Mouse (Mus musculus) intestine, postnatal 0 days (tissue): ENCODE measurements around the gene Ncmap. TPM values are rescaled to one million over a fixed set of nuclear protein-coding genes. Genes with fewer than 3 reads are reported as not detected.

Experiments used
- ATAC-seq: fragments of 200-750 bp; cut with Nextera tagmentation; 2 replicates; pipeline ENCODE4 v1.8.0; 2017; ENCODE audit warnings: mild to moderate bottlenecking, moderate TSS enrichment, moderate library complexity
- H3K27ac ChIP-seq: fragments of 300-500 bp; sonication (generic); 2 replicates; pipeline ENCODE4 v1.5.1; 2014; ENCODE audit warnings: mild to moderate bottlenecking, low read depth, low read length, moderate library complexity
- H3K27me3 ChIP-seq: fragments of 300-500 bp; sonication (generic); replicated peaks from 2 replicates; pipeline ENCODE4 v1.6.1; 2014; ENCODE audit warnings: low read length, mixed read lengths; ENCODE audit not compliant: control insufficient read depth, insufficient read depth
- H3K36me3 ChIP-seq: fragments of 300-500 bp; sonication (generic); 2 replicates; pipeline ENCODE4 v1.6.1; 2014; ENCODE audit warnings: mild to moderate bottlenecking, moderate library complexity; ENCODE audit not compliant: control insufficient read depth, insufficient read depth
- H3K4me1 ChIP-seq: fragments of 300-500 bp; sonication (generic); replicated peaks from 2 replicates; pipeline ENCODE4 v1.6.1; 2014; ENCODE audit warnings: antibody characterized with exemption, low read length, mixed read lengths; ENCODE audit not compliant: control insufficient read depth, insufficient read depth
- H3K4me2 ChIP-seq: fragments of 300-500 bp; sonication (generic); replicated peaks from 2 replicates; pipeline ENCODE4 v1.6.1; 2014; ENCODE audit warnings: low read depth, mild to moderate bottlenecking, moderate library complexity
- H3K4me3 ChIP-seq: fragments of 300-500 bp; sonication (generic); 2 replicates; pipeline ENCODE4 v1.5.1; 2014; ENCODE audit warnings: low read depth, low read length
- H3K9ac ChIP-seq: fragments of 300-500 bp; sonication (generic); 2 replicates; pipeline ENCODE4 v1.6.1; 2014; ENCODE audit warnings: mild to moderate bottlenecking, low read depth, low read length
- H3K9me3 ChIP-seq: fragments of 300-500 bp; sonication (generic); 2 replicates; pipeline ENCODE4 v1.6.1; 2016; ENCODE audit warnings: mixed run types; ENCODE audit not compliant: control insufficient read depth
- CTCF ChIP-seq: sonication (generic); IDR thresholded peaks from 2 replicates; pipeline ENCODE4 v1.5.1; 2016; ENCODE audit warnings: low read depth, mild to moderate bottlenecking, control low read depth, antibody characterized with exemption, moderate library complexity
- WGBS: fragments of 180-500 bp; shearing (Covaris S2); extraction: QIAGEN DNeasy Blood & Tissue Kit; methylation state at CpG from one replicate; pipeline ENCODE4 v1.1.7; 2014; 5-methylcytosine and 5-hydroxymethylcytosine counted together
- polyA plus RNA-seq: library from polyadenylated mRNA; unstranded; fragments of >200 nt; fragmentation: Nextera tagmentation; extraction: Ambion mirVana; gene quantifications from 2 replicates; pipeline ENCODE4 v1.2.1, GENCODE M21; 2015

Ncmap gene
- polyA plus RNA-seq, 1 experiment from 2014 or later, result 2.5 TPM

- no peaks in the 10 kb centered on the region for H3K36me3 ChIP-seq
- H3K4me3 ChIP-seq, result no peak overlapping the region
- WGBS, result 36% methylated on average over 4 of the region's 4 CpGs
- no peak for ATAC-seq
- H3K4me1 ChIP-seq, result no peaks in the 10 kb centered on the region; the same call in 1 of the 2 replicates
- TF ChIP-seq CTCF, result no peak
- H3K9me3 ChIP-seq, result 0 out of 2 replicates have a peak, but pooled peaks cover 2% of the 10 kb centered on the region
- no peak overlapping the region for H3K9ac ChIP-seq
- no peak overlapping the region for H3K4me2 ChIP-seq
- no peak overlapping the region for H3K27ac ChIP-seq
- H3K27me3 ChIP-seq, result 0 out of 2 replicates have a peak, but pooled peaks cover 9% of the 10 kb centered on the region
Observed at GRCm38 (mm10) chr4:135395375-135395774, 2.7 kb downstream of the Ncmap start.

GRCm38 (mm10) chr4:135394666-135395065, 3.4 kb downstream of the Ncmap start:
- WGBS, result 80% methylated on average over 7 of the region's 7 CpGs
- Histone ChIP-seq H3K9me3 (0 out of 2 replicates have a peak, but pooled peaks cover 2% of the 10 kb centered on the region), H3K4me3 (no peak overlapping the region), H3K4me1 (no peaks in the 10 kb centered on the region; the same call in 1 of the 2 replicates), H3K9ac (no peak overlapping the region), H3K4me2 (no peak overlapping the region), H3K36me3 (no peaks in the 10 kb centered on the region), H3K27me3 (0 out of 2 replicates have a peak, but pooled peaks cover 9% of the 10 kb centered on the region), H3K27ac (no peak overlapping the region)
- TF ChIP-seq CTCF, result no peak
- no peak for ATAC-seq

GRCm38 (mm10) chr4:135393381-135393780, 4.6 kb downstream of the Ncmap start:
- 75% methylated on average over 6 of the region's 6 CpGs for WGBS
- no peaks in the 10 kb centered on the region; the same call in 1 of the 2 replicates for H3K4me1 ChIP-seq

GRCm38 (mm10) chr4:135392801-135393200, 5.2 kb downstream of the Ncmap start:
- 89% methylated on average over 3 of the region's 3 CpGs for WGBS

More at GRCm38 (mm10) chr4:135393381-135393780, 4.6 kb downstream of the Ncmap start:
- no peak overlapping the region for H3K27ac ChIP-seq
- H3K36me3 ChIP-seq, result no peaks in the 10 kb centered on the region
- no peak for ATAC-seq
- H3K9me3 ChIP-seq, result 0 out of 2 replicates have a peak, but pooled peaks cover 2% of the 10 kb centered on the region
- no peak overlapping the region for H3K4me2 ChIP-seq
- no peak for TF ChIP-seq CTCF
- 0 out of 2 replicates have a peak, but pooled peaks cover 9% of the 10 kb centered on the region for H3K27me3 ChIP-seq
- no peak overlapping the region for H3K4me3 ChIP-seq
- no peak overlapping the region for H3K9ac ChIP-seq

GRCm38 (mm10) chr4:135391014-135391413, 7.0 kb downstream of the Ncmap start:
- no peaks in the 10 kb centered on the region for H3K4me1 ChIP-seq
- no peak overlapping the region for H3K27ac ChIP-seq
- H3K36me3 ChIP-seq, result no peaks in the 10 kb centered on the region
- no peak overlapping the region for H3K9ac ChIP-seq
- no peak for TF ChIP-seq CTCF
- WGBS, result 54% methylated on average over 6 of the region's 6 CpGs
- H3K4me2 ChIP-seq, result no peak overlapping the region
- no peak for ATAC-seq
- H3K4me3 ChIP-seq, result no peak overlapping the region
- 0 out of 2 replicates have a peak, but pooled peaks cover 2% of the 10 kb centered on the region for H3K9me3 ChIP-seq
- H3K27me3 ChIP-seq, result no peaks in the 10 kb centered on the region

More at GRCm38 (mm10) chr4:135392801-135393200, 5.2 kb downstream of the Ncmap start:
- TF ChIP-seq CTCF, result no peak
- no peaks in the 10 kb centered on the region for H3K36me3 ChIP-seq
- no peak overlapping the region for H3K9ac ChIP-seq
- no peak for ATAC-seq
- 0 out of 2 replicates have a peak, but pooled peaks cover 2% of the 10 kb centered on the region for H3K9me3 ChIP-seq
- no peak overlapping the region for H3K4me2 ChIP-seq
- H3K27ac ChIP-seq, result no peak overlapping the region
- H3K27me3 ChIP-seq, result 0 out of 2 replicates have a peak, but pooled peaks cover 6% of the 10 kb centered on the region
- H3K4me1 ChIP-seq, result no peaks in the 10 kb centered on the region
- H3K4me3 ChIP-seq, result no peak overlapping the region

- no peak for ATAC-seq
- no peak overlapping the region for H3K4me2 ChIP-seq
- H3K27ac ChIP-seq, result no peak overlapping the region
- no peaks in the 10 kb centered on the region for H3K9me3 ChIP-seq
- no peak overlapping the region for H3K9ac ChIP-seq
- H3K36me3 ChIP-seq, result no peaks in the 10 kb centered on the region
- no peaks in the 10 kb centered on the region for H3K27me3 ChIP-seq
- H3K4me1 ChIP-seq, result no peaks in the 10 kb centered on the region
- no peak for TF ChIP-seq CTCF
- WGBS, result 50% methylated on average over 10 of the region's 10 CpGs
- H3K4me3 ChIP-seq, result no peak overlapping the region
Observed at GRCm38 (mm10) chr4:135385614-135386013, 12.4 kb downstream of the Ncmap start.

GRCm38 (mm10) chr4:135382316-135382715, 15.7 kb downstream of the Ncmap start:
- 3% methylated on average over 14 of the region's 14 CpGs for WGBS
- Histone ChIP-seq H3K9ac (no peak overlapping the region), H3K27ac (no peak overlapping the region), H3K27me3 (no peaks in the 10 kb centered on the region), H3K9me3 (no peaks in the 10 kb centered on the region), H3K4me1 (no peaks in the 10 kb centered on the region), H3K4me3 (no peak overlapping the region), H3K36me3 (no peaks in the 10 kb centered on the region), H3K4me2 (no peak overlapping the region)
- ATAC-seq, result no peak
- peak; percentile 98 for TF ChIP-seq CTCF
